Mouse (Mus musculus) spleen, postnatal 4 days (tissue): ENCODE data around the gene Myo16.
A peak's percentile ranks its signal among the peaks of the same experiment; 100 is the strongest.

Source experiments
- DNase-seq, 2 experiments: peaks; one replicate each; pipeline ENCODE4 v3.0.0; 2022; ENCODE audit warnings: low spot score in 2 of 2

Myo16 gene

DNA sequence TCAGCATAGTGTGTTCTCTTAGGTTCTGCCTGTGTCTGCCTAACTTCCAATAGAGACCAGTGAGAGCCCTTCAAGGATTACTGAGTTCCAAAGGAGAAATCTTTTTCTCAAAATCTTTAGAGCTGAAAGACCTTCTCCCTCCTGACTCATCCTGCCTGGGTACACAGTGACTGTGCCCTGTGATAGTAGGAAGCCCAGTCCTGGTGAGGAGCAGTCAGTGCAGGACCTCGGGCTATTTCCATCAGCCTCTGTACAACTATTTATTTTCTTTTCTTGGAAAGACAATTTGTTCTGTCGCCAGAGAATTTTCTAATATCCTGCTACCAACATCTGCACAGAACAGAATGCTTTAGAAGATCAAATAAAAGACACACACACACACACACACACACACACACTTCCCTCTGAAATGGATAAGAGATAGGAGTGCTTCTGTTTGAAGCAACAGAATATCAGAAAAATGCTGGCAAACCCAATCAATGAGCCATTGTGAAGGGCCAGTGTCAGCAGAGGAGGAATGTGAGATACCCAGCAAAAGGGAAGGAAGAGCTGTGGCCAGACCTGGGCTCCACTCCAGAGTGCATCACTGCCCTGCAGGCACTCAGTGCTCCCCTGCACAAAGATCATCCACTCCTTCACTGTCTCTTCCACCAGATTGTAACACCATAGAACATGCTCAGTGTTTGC, 518.3 kb downstream of the Myo16 start:
- no peak for DNase-seq

DNA sequence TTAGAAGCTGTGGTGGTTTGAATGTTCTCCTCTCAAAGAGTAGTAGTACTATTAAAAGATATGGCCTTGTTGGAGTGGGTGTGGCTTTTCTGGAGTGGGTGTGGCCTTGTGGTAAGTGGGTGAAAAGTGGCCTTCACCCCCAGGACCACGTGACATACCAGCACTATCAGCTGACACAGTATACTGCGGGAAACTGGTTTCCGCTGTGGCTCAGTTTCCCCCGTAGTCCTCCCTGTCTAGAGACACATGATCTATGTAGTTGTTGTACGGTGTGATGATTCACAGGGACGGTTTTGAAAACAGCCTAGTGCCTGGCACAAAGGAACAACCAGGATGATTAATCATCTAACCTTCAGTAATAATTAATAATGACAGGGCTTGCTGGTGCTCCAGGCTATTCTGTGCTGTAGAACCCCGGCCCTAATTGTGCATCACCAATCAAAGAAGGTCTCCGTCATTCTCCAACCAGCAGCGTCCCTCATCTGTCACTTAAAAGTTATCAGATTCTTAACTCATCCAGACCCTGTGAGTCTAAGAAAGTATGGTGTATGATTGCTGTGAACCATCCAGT, 524.2 kb downstream of the Myo16 start:
- no peak for DNase-seq

DNA sequence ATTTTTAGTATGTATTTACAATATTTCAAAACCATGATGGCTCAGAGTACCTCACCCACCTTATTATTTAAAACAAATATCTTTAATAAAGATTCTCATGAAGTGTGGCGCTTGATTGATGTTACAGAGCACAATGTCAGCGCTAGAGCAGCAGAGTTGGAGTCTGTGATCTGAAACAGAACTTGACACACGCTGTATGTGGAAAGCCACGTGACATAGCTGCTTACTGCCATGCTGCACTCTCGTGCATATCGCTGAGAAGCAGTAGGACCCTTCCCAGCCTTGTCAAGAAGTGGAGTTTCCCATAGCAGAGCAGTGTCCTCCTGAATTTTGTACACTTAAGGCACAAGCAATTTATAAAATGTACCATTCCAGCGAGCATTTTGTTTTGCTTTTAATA, 528.2 kb downstream of the Myo16 start:
- no peak for DNase-seq

DNA sequence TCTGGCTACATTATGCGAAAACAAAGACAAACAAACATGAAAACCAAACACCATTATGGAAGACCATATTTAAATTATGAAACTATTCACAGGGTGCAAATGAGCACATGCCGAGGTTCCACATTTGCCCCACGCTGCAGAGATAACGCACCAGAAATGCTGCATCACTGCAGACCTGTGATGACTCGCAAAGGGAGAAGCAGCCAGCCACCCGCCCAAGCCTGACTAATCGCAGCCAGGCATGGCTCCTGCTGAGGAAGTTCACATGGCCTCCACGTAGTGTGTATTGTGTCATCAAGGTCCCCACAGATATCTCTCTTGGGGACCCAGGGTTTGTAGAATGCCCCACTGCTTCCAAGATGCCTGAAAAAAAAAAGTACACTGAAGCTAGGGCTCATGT, 529.4 kb downstream of the Myo16 start:
- peak in 1 of 2 experiments; percentile 14 for DNase-seq
